Mouse (Mus musculus): ENCODE results near the gene Gm49354. TPM values are rescaled to one million over a fixed set of nuclear protein-coding genes. Genes with fewer than 3 reads are reported as not detected.
"Not testable (repeated sequence)": the region's sequence is repeated elsewhere in the genome, so short reads cannot be mapped to it uniquely, and the experiment has no call there.

Gm49354 gene
- total RNA-seq, 2 experiments from 2014 or later, result not detected

- DNase-seq (ENCODE audit: low spot score in 2 of 2), result no peak
Measured at GRCm38 (mm10) chr13:59768531-59768930, 13.5 kb downstream of the Gm49354 start.

GRCm38 (mm10) chr13:59766786-59767515 lies 15.1 kb downstream of the Gm49354 start:
- DNase-seq (ENCODE audit: low spot score in 2 of 2), result no peak

GRCm38 (mm10) chr13:59762791-59763190 lies 19.3 kb downstream of the Gm49354 start:
- no peak for DNase-seq (ENCODE audit: low spot score in 2 of 2)

GRCm38 (mm10) chr13:59756906-59757305 lies 25.1 kb downstream of the Gm49354 start:
- DNase-seq (ENCODE audit: low spot score in 2 of 2), result no peak

- DNase-seq (ENCODE audit: low spot score in 2 of 2), result no peak
Measured at GRCm38 (mm10) chr13:59750310-59750709, 31.7 kb downstream of the Gm49354 start.

- no peak for DNase-seq (ENCODE audit: low spot score in 2 of 2)
Measured at GRCm38 (mm10) chr13:59746711-59747110, 35.3 kb downstream of the Gm49354 start, which contains the start of gene 1700014D04Rik. 1700014D04Rik (minus strand) TSS chr13:59746752.

- no peak for DNase-seq (ENCODE audit: low spot score in 2 of 2)
Measured at GRCm38 (mm10) chr13:59746164-59746563, 35.9 kb downstream of the Gm49354 start.

GRCm38 (mm10) chr13:59745462-59745861 lies 36.6 kb downstream of the Gm49354 start:
- no peak for DNase-seq (ENCODE audit: low spot score in 2 of 2)

GRCm38 (mm10) chr13:59741697-59742096 lies 40.3 kb downstream of the Gm49354 start:
- no peak for DNase-seq (ENCODE audit: low spot score in 2 of 2)

- peak in 1 of 2 experiments; percentile 29 for DNase-seq (ENCODE audit: low spot score in 2 of 2)
Measured at GRCm38 (mm10) chr13:59741096-59741495, 40.9 kb downstream of the Gm49354 start.

GRCm38 (mm10) chr13:59739397-59739796 lies 42.6 kb downstream of the Gm49354 start:
- DNase-seq (ENCODE audit: low spot score in 2 of 2), result no peak

- DNase-seq (ENCODE audit: low spot score in 2 of 2), result no peak
Measured at GRCm38 (mm10) chr13:59738455-59738854, 43.6 kb downstream of the Gm49354 start.

GRCm38 (mm10) chr13:59735190-59735589 lies 46.9 kb downstream of the Gm49354 start:
- DNase-seq (ENCODE audit: low spot score in 2 of 2), result no peak

- not testable (repeated sequence) for DNase-seq (ENCODE audit: low spot score in 2 of 2)
Measured at GRCm38 (mm10) chr13:59734347-59734746, 47.7 kb downstream of the Gm49354 start.

- no peak for DNase-seq (ENCODE audit: low spot score in 2 of 2)
Measured at GRCm38 (mm10) chr13:59733936-59734335, 48.1 kb downstream of the Gm49354 start.

- no peak for DNase-seq (ENCODE audit: low spot score in 2 of 2)
Measured at GRCm38 (mm10) chr13:59731652-59732051, 50.4 kb downstream of the Gm49354 start, which contains the start of gene Spata31d1d. Spata31d1d (minus strand) TSS chr13:59731752.

- DNase-seq (ENCODE audit: low spot score in 2 of 2), result peak; percentile 45 to 64
Measured at GRCm38 (mm10) chr13:59728378-59729093, 53.5 kb downstream of the Gm49354 start.

- no peak for DNase-seq (ENCODE audit: low spot score in 2 of 2)
Measured at GRCm38 (mm10) chr13:59726139-59726867, 55.7 kb downstream of the Gm49354 start.

GRCm38 (mm10) chr13:59722089-59722488 lies 60.0 kb downstream of the Gm49354 start:
- not testable (repeated sequence) for DNase-seq (ENCODE audit: low spot score in 2 of 2)

GRCm38 (mm10) chr13:59719475-59719874 lies 62.6 kb downstream of the Gm49354 start:
- DNase-seq (ENCODE audit: low spot score in 2 of 2), result no peak

- DNase-seq (ENCODE audit: low spot score in 2 of 2), result not testable (repeated sequence)
Measured at GRCm38 (mm10) chr13:59718857-59719440, 63.1 kb downstream of the Gm49354 start.
